ENCODE assay signal across 15 mouse cellular contexts in genomic region chr10:91362587-91362986, GRCm38 (mm10).
DNase-seq lines count a peak whose midpoint lies in the region; ATAC-seq and TF ChIP-seq lines count a peak whose summit lies in the region.
"Had no signal": no experiment of that assay in that cellular context is flagged by ENCODE, and none has a peak within 500 bp of the region (broad histone marks: within the 10 kb centered on the region; RNA-seq: fewer than 3 reads in every experiment).

No protein-coding gene starts in this region.

- dilution Hi-C loops in CH12.LX (cut with MboI; ENCODE audit: extremely low pct_ligation_motif_present, extremely low pct_unique_long_range_greater_than_20kb, low sequenced_read_pairs): no loop called here

- no peaks in the 10 kb centered on the region for H3K27me3 ChIP-seq in hindbrain, postnatal 0 days (ENCODE audit: insufficient read depth, low read length)
- H3K27me3 ChIP-seq in hindbrain, embryonic 12.5 days: 0 out of 2 replicates have a peak, but pooled peaks cover 5% of the 10 kb centered on the region
- H3K27me3 ChIP-seq in lung, embryonic 14.5 days (ENCODE audit: insufficient read depth, low read length): no peaks in the 10 kb centered on the region
- no peaks in the 10 kb centered on the region for H3K27me3 ChIP-seq in CH12.LX (replicated peaks)
- H3K27me3 ChIP-seq: forebrain, embryonic 13.5 days; heart, embryonic 15.5 days; lung, embryonic 15.5 days had no signal

- no peak; the same call in none of the 2 replicates for TF ChIP-seq RAD21 in CH12.LX (IDR thresholded peaks at IDR 0.05; ENCODE audit: low read depth, low read length)

- no peak for ATAC-seq in hindbrain, postnatal 0 days
- no peak for ATAC-seq in hindbrain, embryonic 12.5 days (ENCODE audit: low FRiP score)
- ATAC-seq in lung, embryonic 14.5 days (ENCODE audit: insufficient read depth): no peak
- ATAC-seq: forebrain, embryonic 13.5 days; midbrain, embryonic 13.5 days had no signal

- H3K79me2 ChIP-seq in CH12.LX (replicated peaks; ENCODE audit: control insufficient read depth, extremely low read depth, insufficient read depth, poor library complexity, severe bottlenecking): no peaks in the 10 kb centered on the region

- H3K4me3 ChIP-seq in hindbrain, postnatal 0 days (ENCODE audit: low read length): no peak overlapping the region
- no peak overlapping the region for H3K4me3 ChIP-seq in hindbrain, embryonic 12.5 days
- H3K4me3 ChIP-seq in lung, embryonic 14.5 days (ENCODE audit: low read depth, low read length): no peak overlapping the region
- no peak overlapping the region for H3K4me3 ChIP-seq in CH12.LX (replicated peaks in 1 of 3; ENCODE audit: low read depth in 2 of 3, low read length in 2 of 3, poor library complexity in 1 of 3)
- H3K4me3 ChIP-seq: embryonic facial prominence, embryonic 10.5 days; forebrain, embryonic 13.5 days; heart, embryonic 15.5 days; lung, embryonic 15.5 days; midbrain, embryonic 13.5 days had no signal

- no peaks in the 10 kb centered on the region for H3K36me3 ChIP-seq in hindbrain, postnatal 0 days (ENCODE audit: insufficient read depth, low read length)
- no peaks in the 10 kb centered on the region for H3K36me3 ChIP-seq in hindbrain, embryonic 12.5 days
- H3K36me3 ChIP-seq in lung, embryonic 14.5 days (ENCODE audit: insufficient read depth): no peaks in the 10 kb centered on the region
- H3K36me3 ChIP-seq in CH12.LX (replicated peaks in 1 of 2; ENCODE audit: control insufficient read depth in 1 of 2, insufficient read depth in 1 of 2, low read length in 1 of 2): no peaks in the 10 kb centered on the region
- H3K36me3 ChIP-seq: embryonic facial prominence, embryonic 10.5 days; heart, embryonic 15.5 days; lung, embryonic 15.5 days; midbrain, embryonic 13.5 days had no signal

- no peaks in the 10 kb centered on the region for H3K9me3 ChIP-seq in hindbrain, postnatal 0 days (ENCODE audit: low read length)
- no peaks in the 10 kb centered on the region for H3K9me3 ChIP-seq in hindbrain, embryonic 12.5 days (replicated peaks)
- no peaks in the 10 kb centered on the region for H3K9me3 ChIP-seq in lung, embryonic 14.5 days (ENCODE audit: low read depth, low read length)
- H3K9me3 ChIP-seq in CH12.LX (replicated peaks; ENCODE audit: low read length): no peaks in the 10 kb centered on the region
- H3K9me3 ChIP-seq: embryonic facial prominence, embryonic 10.5 days; forebrain, embryonic 13.5 days; heart, embryonic 15.5 days; lung, embryonic 15.5 days; midbrain, embryonic 13.5 days had no signal

- TF ChIP-seq EP300 in CH12.LX (IDR thresholded peaks at IDR 0.05; ENCODE audit: low read length): no peak

- no peak for DNase-seq in hindbrain, postnatal 0 days (ENCODE audit: low spot score)
- no peak for DNase-seq in lung, embryonic 14.5 days
- DNase-seq in lung, postnatal 36 days: no peak
- DNase-seq in CH12.LX (ENCODE audit: extremely low read depth) (peak; percentile 12), R1 (ENCODE audit: low read depth, low spot score) (peak; percentile 49)
- DNase-seq in cerebellum, adult 9-10 months: no peak
- no peak for DNase-seq in layer of hippocampus, adult 11-12 months (ENCODE audit: low spot score)
- DNase-seq: cerebellum, postnatal 25 days; heart, adult 18-20 months had no signal

- no peak overlapping the region for H3K4me2 ChIP-seq in hindbrain, postnatal 0 days (ENCODE audit: low read depth, low read length)
- no peak overlapping the region for H3K4me2 ChIP-seq in hindbrain, embryonic 12.5 days (replicated peaks)
- no peak overlapping the region for H3K4me2 ChIP-seq in lung, embryonic 14.5 days
- H3K4me2 ChIP-seq in CH12.LX (ENCODE audit: insufficient read depth, low read depth, poor library complexity, severe bottlenecking): no peak overlapping the region
- H3K4me2 ChIP-seq: forebrain, embryonic 13.5 days; heart, embryonic 15.5 days; lung, embryonic 15.5 days; midbrain, embryonic 13.5 days had no signal

- no peak overlapping the region for H3K27ac ChIP-seq in hindbrain, postnatal 0 days
- no peak overlapping the region for H3K27ac ChIP-seq in hindbrain, embryonic 12.5 days
- H3K27ac ChIP-seq in lung, embryonic 14.5 days (ENCODE audit: low read depth): no peak overlapping the region
- no peak overlapping the region for H3K27ac ChIP-seq in CH12.LX (ENCODE audit: insufficient read depth, low read depth)
- H3K27ac ChIP-seq: embryonic facial prominence, embryonic 10.5 days; forebrain, embryonic 13.5 days; heart, embryonic 15.5 days; lung, embryonic 15.5 days; midbrain, embryonic 13.5 days had no signal

- H3K9ac ChIP-seq in hindbrain, postnatal 0 days (replicated peaks; ENCODE audit: low read length): no peak overlapping the region
- no peak overlapping the region for H3K9ac ChIP-seq in hindbrain, embryonic 12.5 days
- no peak overlapping the region for H3K9ac ChIP-seq in lung, embryonic 14.5 days
- H3K9ac ChIP-seq in CH12.LX (ENCODE audit: insufficient read depth, low read depth): no peak overlapping the region
- H3K9ac ChIP-seq: forebrain, embryonic 13.5 days; heart, embryonic 15.5 days; lung, embryonic 15.5 days; midbrain, embryonic 13.5 days had no signal

- WGBS in hindbrain, postnatal 0 days: 84% methylated on average over 3 of the region's 3 CpGs
- 79% methylated on average over 3 of the region's 3 CpGs for WGBS in hindbrain, embryonic 12.5 days
- 68% methylated on average over 3 of the region's 3 CpGs for WGBS in lung, embryonic 14.5 days

- TF ChIP-seq POLR2A in CH12.LX (IDR thresholded peaks at IDR 0.05; ENCODE audit: low read depth, low read length): no peak

- peak; percentile 33 for TF ChIP-seq CTCF in hindbrain, postnatal 0 days (IDR thresholded peaks at IDR 0.05; ENCODE audit: low read depth)
- TF ChIP-seq CTCF in lung, embryonic 14.5 days (IDR thresholded peaks at IDR 0.05; ENCODE audit: low read depth): peak; percentile 32; the same call in 1 of the 2 replicates
- TF ChIP-seq CTCF in CH12.LX (conservative IDR thresholded peaks at IDR 0.05 in 1 of 2, IDR thresholded peaks at IDR 0.05 in 1 of 2; ENCODE audit: low read depth in 2 of 2, low read length in 2 of 2): peak in 1 of 2 experiments; percentile 51; a peak in 3 of 4 replicates

- in situ Hi-C loops in CH12.LX (cut with MboI; ENCODE audit: low pct_ligation_motif_present, low pct_unique_long_range_greater_than_20kb, low sequenced_read_pairs): no loop called here

- H3K4me1 ChIP-seq in hindbrain, postnatal 0 days (ENCODE audit: insufficient read depth, low read length): no peaks in the 10 kb centered on the region
- no peaks in the 10 kb centered on the region for H3K4me1 ChIP-seq in hindbrain, embryonic 12.5 days
- no peaks in the 10 kb centered on the region for H3K4me1 ChIP-seq in lung, embryonic 14.5 days (ENCODE audit: insufficient read depth)
- peaks cover 0 to 2% of the 10 kb centered on the region in 2 experiments; a peak in 1 of 4 replicates for H3K4me1 ChIP-seq in CH12.LX (ENCODE audit: control insufficient read depth in 1 of 2, insufficient read depth in 2 of 2)
- H3K4me1 ChIP-seq: embryonic facial prominence, embryonic 10.5 days; forebrain, embryonic 13.5 days; heart, embryonic 15.5 days; lung, embryonic 15.5 days; midbrain, embryonic 13.5 days had no signal

TF ChIP-seq in CH12.LX, 34 proteins besides CTCF, POLR2A, EP300 and RAD21:
- TF ChIP-seq TBP (conservative IDR thresholded peaks at IDR 0.05; ENCODE audit: low read depth, low read length): no peak
- TF ChIP-seq GABPA (IDR thresholded peaks at IDR 0.05; ENCODE audit: insufficient replicate concordance, low read depth, low read length): no peak
- no peak for TF ChIP-seq MEF2A (IDR thresholded peaks at IDR 0.05; ENCODE audit: borderline replicate concordance, low read depth, low read length)
- no peak for TF ChIP-seq ZMIZ1 (IDR thresholded peaks at IDR 0.05; ENCODE audit: low read depth, low read length)
- TF ChIP-seq ETS1 (conservative IDR thresholded peaks at IDR 0.05; ENCODE audit: low read depth, low read length): no peak
- TF ChIP-seq ELF1 (IDR thresholded peaks at IDR 0.05; ENCODE audit: low read depth, low read length): no peak
- TF ChIP-seq TCF12 (IDR thresholded peaks at IDR 0.05; ENCODE audit: low read depth, low read length): no peak
- TF ChIP-seq MAFK (IDR thresholded peaks at IDR 0.05; ENCODE audit: insufficient replicate concordance, low read length): no peak
- TF ChIP-seq MYC (IDR thresholded peaks at IDR 0.05; ENCODE audit: low read depth, low read length): no peak
- TF ChIP-seq SIN3A (IDR thresholded peaks at IDR 0.05; ENCODE audit: low read length): no peak
- no peak for TF ChIP-seq POLR2AphosphoS2 (IDR thresholded peaks at IDR 0.05; ENCODE audit: low read depth, low read length)
- TF ChIP-seq MXI1 (IDR thresholded peaks at IDR 0.05; ENCODE audit: low read depth, low read length): no peak
- TF ChIP-seq SMC3 (IDR thresholded peaks at IDR 0.05; ENCODE audit: low read depth, low read length): no peak; the same call in 1 of the 2 replicates
- TF ChIP-seq BHLHE40 (IDR thresholded peaks at IDR 0.05; ENCODE audit: low read depth, low read length): no peak
- TF ChIP-seq ZNF384 (IDR thresholded peaks at IDR 0.05; ENCODE audit: low read depth, low read length): no peak
- TF ChIP-seq KAT2A (IDR thresholded peaks at IDR 0.05; ENCODE audit: insufficient replicate concordance, low read length): no peak

Comparison
In these comparisons a context has a peak if more than half of its experiments do, and no peak if none do; other contexts are left out.
1. DNase-seq: peak in CH12.LX (single experiment) and R1 (single experiment); none in hindbrain, postnatal 0 days (single experiment), lung, embryonic 14.5 days (single experiment), lung, postnatal 36 days (single experiment), cerebellum, adult 9-10 months (single experiment) and layer of hippocampus, adult 11-12 months (single experiment).